Mouse (Mus musculus) liver, adult 2 months (tissue): Measurements from ENCODE around the gene Slco1c1. TPM values are rescaled to one million over a fixed set of nuclear protein-coding genes. Genes with fewer than 3 reads are reported as not detected.

Experiments used
- DNase-seq: peaks from one replicate; pipeline ENCODE4 v3.0.0-alpha.2; 2011; ENCODE audit warnings: low read depth, low spot score; ENCODE audit errors: extremely low read depth
- H3K27ac ChIP-seq: fragments of 200-500 bp; replicated peaks from 2 replicates; pipeline ENCODE4 v1.5.1; 2012; ENCODE audit warnings: low read depth, mild to moderate bottlenecking, control low read depth, inconsistent platforms, low read length; ENCODE audit not compliant: insufficient read depth
- H3K27me3 ChIP-seq: fragments of 200-500 bp; 2 replicates; pipeline ENCODE4 v1.6.1; 2012; ENCODE audit warnings: mild to moderate bottlenecking, moderate library complexity, low read length, inconsistent platforms; ENCODE audit not compliant: control insufficient read depth, insufficient read depth
- H3K36me3 ChIP-seq: fragments of 200-500 bp; 2 replicates; pipeline ENCODE4 v1.6.1; 2012; ENCODE audit warnings: low read length, inconsistent platforms; ENCODE audit not compliant: control insufficient read depth, insufficient read depth
- H3K4me1 ChIP-seq: fragments of 200-500 bp; 2 replicates; pipeline ENCODE4 v1.6.1; 2011; ENCODE audit warnings: low read length; ENCODE audit not compliant: control insufficient read depth, insufficient read depth
- H3K4me3 ChIP-seq: fragments of 200-500 bp; 2 replicates; pipeline ENCODE4 v1.5.1; 2011; ENCODE audit warnings: low read depth, mild to moderate bottlenecking, control low read depth, low read length, moderate library complexity; ENCODE audit not compliant: insufficient read depth
- H3K79me2 ChIP-seq: fragments of 200-500 bp; 2 replicates; pipeline ENCODE4 v1.6.1; 2012; ENCODE audit warnings: inconsistent platforms, mild to moderate bottlenecking, low read length, moderate library complexity; ENCODE audit not compliant: control insufficient read depth, insufficient read depth
- H3K9ac ChIP-seq: fragments of 200-500 bp; 2 replicates; pipeline ENCODE4 v1.6.1; 2012; ENCODE audit warnings: low read depth, mild to moderate bottlenecking, control low read depth, inconsistent platforms, low read length
- CTCF ChIP-seq: fragments of 200-500 bp; IDR thresholded peaks from 2 replicates; pipeline ENCODE4 v1.5.1; 2011; ENCODE audit warnings: low read depth, low read length, control low read depth
- POLR2A ChIP-seq: fragments of 200-500 bp; IDR thresholded peaks from 2 replicates; pipeline ENCODE4 v1.6.1; 2011; ENCODE audit warnings: low read length, control low read depth; ENCODE audit not compliant: insufficient read depth; ENCODE audit errors: extremely low read depth
- WGBS: fragments of 180-500 bp; shearing (Covaris S2); methylation state at CpG from one replicate; pipeline ENCODE4 v1.1.7; 2018; 5-methylcytosine and 5-hydroxymethylcytosine counted together
- polyA plus RNA-seq: library from polyadenylated mRNA; depleted of rRNA; stranded (reverse); fragments of >200 nt; gene quantifications from 2 replicates; pipeline ENCODE4 v1.2.3, GENCODE M21; 2012
- total RNA-seq: library from RNA; depleted of rRNA; stranded (reverse); fragments of >200 nt; gene quantifications from 2 replicates; pipeline ENCODE4 v1.2.3, GENCODE M21; 2014

Slco1c1 gene
- total and polyA plus RNA-seq, 2 experiments = not detected

GRCm38 (mm10) chr6:141494909-141495308 lies 29.3 kb upstream of the Slco1c1 start:
- H3K9ac ChIP-seq = no peak overlapping the region
- no peak overlapping the region for H3K27ac ChIP-seq
- H3K27me3 ChIP-seq = no peaks in the 10 kb centered on the region
- H3K79me2 ChIP-seq = no peaks in the 10 kb centered on the region
- no peak for DNase-seq
- H3K36me3 ChIP-seq = no peaks in the 10 kb centered on the region
- no peaks in the 10 kb centered on the region for H3K4me1 ChIP-seq
- TF ChIP-seq CTCF = no peak
- TF ChIP-seq POLR2A = no peak
- H3K4me3 ChIP-seq = no peak overlapping the region
- WGBS = 88% methylated on average over 4 of the region's 4 CpGs

- no peak overlapping the region for H3K27ac ChIP-seq
- no peaks in the 10 kb centered on the region for H3K36me3 ChIP-seq
- no peak overlapping the region for H3K9ac ChIP-seq
- no peaks in the 10 kb centered on the region for H3K27me3 ChIP-seq
- no peaks in the 10 kb centered on the region for H3K4me1 ChIP-seq
- no peak overlapping the region for H3K4me3 ChIP-seq
- TF ChIP-seq CTCF = no peak
- no peak for TF ChIP-seq POLR2A
- no peak for DNase-seq
- no peaks in the 10 kb centered on the region for H3K79me2 ChIP-seq
- 64% methylated on average over 13 of the region's 13 CpGs for WGBS
Observed at GRCm38 (mm10) chr6:141495634-141496418, 28.3 kb upstream of the Slco1c1 start.

- no peaks in the 10 kb centered on the region for H3K4me1 ChIP-seq
Observed at GRCm38 (mm10) chr6:141499511-141499910, 24.7 kb upstream of the Slco1c1 start.

GRCm38 (mm10) chr6:141501171-141501570 lies 23.0 kb upstream of the Slco1c1 start:
- H3K4me1 ChIP-seq = no peaks in the 10 kb centered on the region
- H3K36me3 ChIP-seq = no peaks in the 10 kb centered on the region
- H3K9ac ChIP-seq = no peak overlapping the region
- H3K27me3 ChIP-seq = no peaks in the 10 kb centered on the region
- DNase-seq = no peak
- TF ChIP-seq CTCF = no peak
- no peak for TF ChIP-seq POLR2A
- H3K27ac ChIP-seq = no peak overlapping the region
- H3K4me3 ChIP-seq = no peak overlapping the region
- H3K79me2 ChIP-seq = no peaks in the 10 kb centered on the region
- 82% methylated on average over 3 of the region's 3 CpGs for WGBS

More at GRCm38 (mm10) chr6:141499511-141499910, 24.7 kb upstream of the Slco1c1 start:
- Histone ChIP-seq H3K27ac (no peak overlapping the region), H3K36me3 (no peaks in the 10 kb centered on the region), H3K9ac (no peak overlapping the region), H3K79me2 (no peaks in the 10 kb centered on the region), H3K27me3 (no peaks in the 10 kb centered on the region), H3K4me3 (no peak overlapping the region)
- DNase-seq = peak; percentile 45
- TF ChIP-seq POLR2A = no peak
- peak; percentile 75 for TF ChIP-seq CTCF

GRCm38 (mm10) chr6:141522541-141522940 lies 1.6 kb upstream of the Slco1c1 start:
- peak; percentile 97 for DNase-seq
- H3K9ac ChIP-seq = no peak overlapping the region
- no peaks in the 10 kb centered on the region for H3K36me3 ChIP-seq
- peaks cover 17% of the 10 kb centered on the region; the same call in 1 of the 2 replicates for H3K4me1 ChIP-seq
- WGBS = 15% methylated on average over 2 of the region's 2 CpGs
- peak overlapping the region; percentile 72 for H3K27ac ChIP-seq
- TF ChIP-seq CTCF (no peak), POLR2A (no peak)
- no peaks in the 10 kb centered on the region for H3K79me2 ChIP-seq
- no peaks in the 10 kb centered on the region for H3K27me3 ChIP-seq
- no peak overlapping the region for H3K4me3 ChIP-seq

GRCm38 (mm10) chr6:141525787-141526186 lies 1.6 kb downstream of the Slco1c1 start:
- no peak for TF ChIP-seq CTCF
- no peak for TF ChIP-seq POLR2A
- WGBS = 100% methylated on average over 1 of the region's 1 CpGs
- no peak for DNase-seq
- Histone ChIP-seq H3K4me3 (no peak overlapping the region), H3K9ac (no peak overlapping the region), H3K79me2 (no peaks in the 10 kb centered on the region), H3K27me3 (no peaks in the 10 kb centered on the region), H3K36me3 (no peaks in the 10 kb centered on the region), H3K4me1 (peaks cover 17% of the 10 kb centered on the region; the same call in 1 of the 2 replicates), H3K27ac (no peak overlapping the region)
